Mouse (Mus musculus) CH12.LX (cell line): ENCODE results near the gene Cobl.

ENCODE experiments used
- CTCF ChIP-seq, 2 experiments: IDR thresholded peaks in 1 of 2; conservative IDR thresholded peaks in 1 of 2; 2 replicates each; pipeline ENCODE4 v1.5.1; 2011 to 2012; ENCODE audit warnings: low read depth in 2 of 2, low read length in 2 of 2, improper control_type of control experiment in 1 of 2, inconsistent platforms in 1 of 2, mild to moderate bottlenecking in 1 of 2, moderate library complexity in 1 of 2
- ETS1 ChIP-seq: conservative IDR thresholded peaks from 2 replicates; pipeline ENCODE4 v1.6.1; 2012; ENCODE audit warnings: low read depth, mild to moderate bottlenecking, inconsistent platforms, low read length, improper control_type of control experiment, moderate library complexity
- HCFC1 ChIP-seq: IDR thresholded peaks from 2 replicates; pipeline ENCODE4 v1.6.1; 2012; ENCODE audit warnings: low read depth, mild to moderate bottlenecking, inconsistent platforms, low read length, improper control_type of control experiment
- USF2 ChIP-seq: conservative IDR thresholded peaks from 2 replicates; pipeline ENCODE4 v1.6.1; 2011; ENCODE audit warnings: low read depth, low read length, improper control_type of control experiment
- ZNF384 ChIP-seq: IDR thresholded peaks from 2 replicates; pipeline ENCODE4 v1.6.1; 2012; ENCODE audit warnings: low read depth, low read length, improper control_type of control experiment, inconsistent platforms

DNA sequence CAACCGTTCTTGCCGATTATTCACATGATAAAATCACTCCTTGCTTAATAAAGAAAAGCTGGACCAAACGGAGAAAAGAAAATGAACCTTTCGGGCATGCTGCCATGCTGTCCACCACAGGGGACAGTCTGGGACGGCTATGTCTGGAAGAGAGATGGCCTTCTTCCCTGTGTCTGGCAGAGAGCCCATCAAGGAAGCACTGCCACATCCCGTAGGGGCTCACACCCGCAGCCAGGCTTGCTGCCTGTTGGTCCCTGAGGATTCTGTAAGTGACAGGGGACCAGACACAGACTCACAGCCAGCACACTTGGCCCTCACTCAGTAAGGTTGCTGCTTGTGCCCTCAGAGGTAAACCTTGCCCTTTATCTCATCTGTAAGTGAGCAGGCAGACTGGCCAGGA, 235.3 kb downstream of the Cobl start:
- TF ChIP-seq USF2 (no peak), CTCF (conservative IDR thresholded peaks at IDR 0.05 in 1 of 2, IDR thresholded peaks at IDR 0.05 in 1 of 2; ENCODE audit: low read depth in 2 of 2, low read length in 2 of 2) (no peak), ETS1 (no peak), ZNF384 (no peak), HCFC1 (no peak)
